Comparison of ENCODE assay signal across 22 mouse cellular contexts in genomic region chr3:44819376-44819775, GRCm38 (mm10).
DNase-seq lines count a peak whose midpoint lies in the region; ATAC-seq and TF ChIP-seq lines count a peak whose summit lies in the region.
"Had no signal": no experiment of that assay in that cellular context is flagged by ENCODE, and none has a peak within 500 bp of the region (broad histone marks: within the 10 kb centered on the region; RNA-seq: fewer than 3 reads in every experiment).

No protein-coding gene starts in this region.

- no peak for TF ChIP-seq CTCF in intestine, postnatal 0 days (IDR thresholded peaks at IDR 0.05; ENCODE audit: low read depth)

- H3K4me2 ChIP-seq in intestine, embryonic 14.5 days (ENCODE audit: low read length), result no peak overlapping the region
- H3K4me2 ChIP-seq in intestine, embryonic 15.5 days (replicated peaks), result no peak overlapping the region
- H3K4me2 ChIP-seq in intestine, embryonic 16.5 days (ENCODE audit: low read depth, low read length), result no peak overlapping the region
- no peak overlapping the region for H3K4me2 ChIP-seq in intestine, postnatal 0 days (replicated peaks; ENCODE audit: low read depth)
- H3K4me2 ChIP-seq in hindbrain, embryonic 12.5 days (replicated peaks), result no peak overlapping the region
- H3K4me2 ChIP-seq in hindbrain, embryonic 16.5 days (ENCODE audit: low read length), result no peak overlapping the region

- H3K4me3 ChIP-seq in intestine, embryonic 14.5 days (ENCODE audit: low read depth, low read length), result no peak overlapping the region
- H3K4me3 ChIP-seq in intestine, embryonic 15.5 days (replicated peaks), result no peak overlapping the region
- H3K4me3 ChIP-seq in intestine, embryonic 16.5 days (ENCODE audit: low read length), result no peak overlapping the region
- H3K4me3 ChIP-seq in intestine, postnatal 0 days (ENCODE audit: low read depth, low read length), result no peak overlapping the region
- H3K4me3 ChIP-seq in hindbrain, embryonic 12.5 days, result no peak overlapping the region
- H3K4me3 ChIP-seq in hindbrain, embryonic 16.5 days (ENCODE audit: low read length), result no peak overlapping the region

- no peaks in the 10 kb centered on the region for H3K27me3 ChIP-seq in intestine, embryonic 14.5 days (replicated peaks; ENCODE audit: control insufficient read depth, insufficient read depth, low read length)
- H3K27me3 ChIP-seq in intestine, embryonic 15.5 days (replicated peaks), result no peaks in the 10 kb centered on the region
- no peaks in the 10 kb centered on the region for H3K27me3 ChIP-seq in intestine, embryonic 16.5 days (replicated peaks; ENCODE audit: control insufficient read depth, insufficient read depth, low read length)
- no peaks in the 10 kb centered on the region for H3K27me3 ChIP-seq in intestine, postnatal 0 days (replicated peaks; ENCODE audit: control insufficient read depth, insufficient read depth, low read length)
- no peaks in the 10 kb centered on the region for H3K27me3 ChIP-seq in hindbrain, embryonic 12.5 days
- no peaks in the 10 kb centered on the region for H3K27me3 ChIP-seq in hindbrain, embryonic 16.5 days (replicated peaks; ENCODE audit: control insufficient read depth, insufficient read depth, low read length)
- H3K27me3 ChIP-seq: CH12.LX, Patski had no signal

- WGBS in intestine, embryonic 14.5 days, result 73% methylated on average over 1 of the region's 1 CpGs
- 47% methylated on average over 1 of the region's 1 CpGs for WGBS in intestine, embryonic 15.5 days
- 48% methylated on average over 1 of the region's 1 CpGs for WGBS in intestine, embryonic 16.5 days
- WGBS in intestine, postnatal 0 days, result 40% methylated on average over 1 of the region's 1 CpGs
- WGBS in hindbrain, embryonic 12.5 days, result 74% methylated on average over 1 of the region's 1 CpGs
- WGBS in hindbrain, embryonic 16.5 days, result 74% methylated on average over 1 of the region's 1 CpGs

- H3K9me3 ChIP-seq in intestine, embryonic 14.5 days (ENCODE audit: control insufficient read depth, low read length), result no peaks in the 10 kb centered on the region
- no peaks in the 10 kb centered on the region for H3K9me3 ChIP-seq in intestine, embryonic 15.5 days
- H3K9me3 ChIP-seq in intestine, embryonic 16.5 days (ENCODE audit: control insufficient read depth, low read length), result no peaks in the 10 kb centered on the region
- no peaks in the 10 kb centered on the region for H3K9me3 ChIP-seq in intestine, postnatal 0 days (ENCODE audit: control insufficient read depth)
- no peaks in the 10 kb centered on the region for H3K9me3 ChIP-seq in hindbrain, embryonic 12.5 days (replicated peaks)
- H3K9me3 ChIP-seq in hindbrain, embryonic 16.5 days (ENCODE audit: control insufficient read depth, low read length), result no peaks in the 10 kb centered on the region
- H3K9me3 ChIP-seq: G1E had no signal

- H3K27ac ChIP-seq in intestine, embryonic 14.5 days (ENCODE audit: low read depth), result no peak overlapping the region
- no peak overlapping the region for H3K27ac ChIP-seq in intestine, embryonic 15.5 days
- H3K27ac ChIP-seq in intestine, embryonic 16.5 days (ENCODE audit: low read length), result no peak overlapping the region
- no peak overlapping the region for H3K27ac ChIP-seq in intestine, postnatal 0 days (ENCODE audit: low read depth, low read length)
- no peak overlapping the region for H3K27ac ChIP-seq in hindbrain, embryonic 12.5 days
- H3K27ac ChIP-seq in hindbrain, embryonic 16.5 days (ENCODE audit: low read depth, low read length), result no peak overlapping the region

- ATAC-seq in intestine, embryonic 14.5 days (replicated peaks; ENCODE audit: low FRiP score, low TSS enrichment, low read depth), result peak; percentile 72
- ATAC-seq in intestine, embryonic 15.5 days, result peak; percentile 99
- peak; percentile 100 for ATAC-seq in intestine, embryonic 16.5 days
- ATAC-seq in intestine, postnatal 0 days, result peak; percentile 98
- no peak for ATAC-seq in hindbrain, embryonic 12.5 days (ENCODE audit: low FRiP score)
- ATAC-seq in hindbrain, embryonic 16.5 days, result no peak
- ATAC-seq: activated CD4-positive, CD25-positive, alpha-beta regulatory T cell, adult 4 months; CD4-positive, CD25-positive, alpha-beta regulatory T cell, adult 4 months; Patski had no signal

- no peak for DNase-seq in intestine, embryonic 14.5 days (ENCODE audit: low spot score)
- no peak for DNase-seq in cerebellum, postnatal 36 days
- no peak for DNase-seq in adrenal gland, postnatal 36 days
- DNase-seq: adrenal gland, adult 2 months; adrenal gland, adult 8-10 months; adrenal gland, postnatal 10 days; adrenal gland, postnatal 14 days; adrenal gland, postnatal 25 days; B cell, adult 2 months; cerebellum, adult 11 months; cerebellum, adult 11-12 months; cerebellum, adult 18-20 months had no signal

- no peak overlapping the region for H3K9ac ChIP-seq in intestine, embryonic 14.5 days (ENCODE audit: low read length)
- H3K9ac ChIP-seq in intestine, embryonic 15.5 days, result no peak overlapping the region
- no peak overlapping the region for H3K9ac ChIP-seq in intestine, embryonic 16.5 days (ENCODE audit: low read depth, low read length)
- no peak overlapping the region for H3K9ac ChIP-seq in intestine, postnatal 0 days (ENCODE audit: low read depth, low read length)
- H3K9ac ChIP-seq in hindbrain, embryonic 12.5 days, result no peak overlapping the region
- no peak overlapping the region for H3K9ac ChIP-seq in hindbrain, embryonic 16.5 days (ENCODE audit: low read depth, low read length)

- H3K4me1 ChIP-seq in intestine, embryonic 14.5 days (replicated peaks; ENCODE audit: control insufficient read depth, insufficient read depth, low read length), result no peaks in the 10 kb centered on the region
- no peaks in the 10 kb centered on the region for H3K4me1 ChIP-seq in intestine, embryonic 15.5 days (replicated peaks)
- H3K4me1 ChIP-seq in intestine, embryonic 16.5 days (ENCODE audit: control insufficient read depth, insufficient read depth, low read length), result no peaks in the 10 kb centered on the region
- no peaks in the 10 kb centered on the region for H3K4me1 ChIP-seq in intestine, postnatal 0 days (replicated peaks; ENCODE audit: control insufficient read depth, insufficient read depth, low read length)
- no peaks in the 10 kb centered on the region for H3K4me1 ChIP-seq in hindbrain, embryonic 12.5 days
- H3K4me1 ChIP-seq in hindbrain, embryonic 16.5 days (ENCODE audit: control insufficient read depth, insufficient read depth, low read depth, low read length), result no peaks in the 10 kb centered on the region

- no peaks in the 10 kb centered on the region for H3K36me3 ChIP-seq in intestine, embryonic 14.5 days (ENCODE audit: control insufficient read depth, insufficient read depth, low read length)
- no peaks in the 10 kb centered on the region for H3K36me3 ChIP-seq in intestine, embryonic 15.5 days
- no peaks in the 10 kb centered on the region for H3K36me3 ChIP-seq in intestine, embryonic 16.5 days (ENCODE audit: control insufficient read depth, insufficient read depth, low read length)
- no peaks in the 10 kb centered on the region for H3K36me3 ChIP-seq in intestine, postnatal 0 days (ENCODE audit: control insufficient read depth, insufficient read depth)
- no peaks in the 10 kb centered on the region for H3K36me3 ChIP-seq in hindbrain, embryonic 12.5 days
- no peaks in the 10 kb centered on the region for H3K36me3 ChIP-seq in hindbrain, embryonic 16.5 days (ENCODE audit: control insufficient read depth, insufficient read depth, low read length)
- H3K36me3 ChIP-seq: G1E had no signal

Comparison
In these comparisons a context has a peak if more than half of its experiments do, and no peak if none do; other contexts are left out.
1. ATAC-seq: peak in intestine, embryonic 14.5 days (single experiment), intestine, embryonic 15.5 days (single experiment), intestine, embryonic 16.5 days (single experiment) and intestine, postnatal 0 days (single experiment); none in hindbrain, embryonic 12.5 days (single experiment) and hindbrain, embryonic 16.5 days (single experiment).